Mouse (Mus musculus) activated CD4-positive, CD25-positive, alpha-beta regulatory T cell, adult 9 weeks (primary cell): ENCODE results near the gene Abcb1a. TPM values are rescaled to one million over a fixed set of nuclear protein-coding genes. Genes with fewer than 3 reads are reported as not detected.

Experiments
- polyA plus RNA-seq: library from polyadenylated mRNA; unstranded; fragments of 100-300 nt; shearing (Covaris generic); gene quantifications from one replicate; pipeline ENCODE4 v1.2.1, GENCODE M21; 2017

The Abcb1a gene
- 50.2 TPM for polyA plus RNA-seq

DNA sequence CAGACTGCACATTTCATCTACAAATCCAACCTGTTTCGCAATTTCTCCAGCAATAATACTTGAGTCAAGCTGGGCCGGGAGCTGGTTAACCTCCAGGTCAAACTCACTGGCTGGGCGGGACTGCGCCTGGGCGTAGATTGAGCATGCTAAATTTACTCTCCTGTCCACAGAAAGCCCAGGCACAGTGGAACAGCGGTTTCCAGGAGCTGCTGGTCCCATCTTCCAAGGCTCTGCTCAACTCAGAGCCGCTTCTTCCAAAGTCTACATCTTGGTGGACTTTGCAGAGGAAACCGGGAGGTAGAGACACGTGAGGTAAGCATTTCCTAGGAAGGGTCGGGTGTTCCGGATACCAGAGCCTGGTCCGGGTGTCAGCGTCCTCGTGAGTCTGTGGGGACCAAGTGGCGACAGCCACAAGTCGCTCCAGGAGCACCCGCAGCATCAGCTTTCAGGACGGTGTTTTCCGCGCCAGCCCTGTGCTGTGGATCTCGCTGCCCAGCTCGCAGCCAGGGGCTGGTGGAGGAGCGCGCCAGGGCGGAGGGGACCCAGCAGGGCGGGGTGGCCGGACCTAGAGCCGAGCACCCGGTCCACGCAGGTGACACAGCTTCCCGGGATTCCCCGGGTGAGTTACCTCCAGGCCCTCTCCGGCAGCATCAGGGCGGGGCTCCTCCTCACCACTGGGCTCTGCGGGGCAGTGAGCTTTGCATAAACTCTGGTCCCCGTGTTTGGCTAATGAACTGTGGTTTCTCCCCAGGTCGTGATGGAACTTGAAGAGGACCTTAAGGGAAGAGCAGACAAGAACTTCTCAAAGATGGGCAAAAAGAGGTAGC, at the start of gene Abcb1a:
Abcb1a (plus strand) TSS at position 167 of the 827 bp plus-strand sequence.

DNA sequence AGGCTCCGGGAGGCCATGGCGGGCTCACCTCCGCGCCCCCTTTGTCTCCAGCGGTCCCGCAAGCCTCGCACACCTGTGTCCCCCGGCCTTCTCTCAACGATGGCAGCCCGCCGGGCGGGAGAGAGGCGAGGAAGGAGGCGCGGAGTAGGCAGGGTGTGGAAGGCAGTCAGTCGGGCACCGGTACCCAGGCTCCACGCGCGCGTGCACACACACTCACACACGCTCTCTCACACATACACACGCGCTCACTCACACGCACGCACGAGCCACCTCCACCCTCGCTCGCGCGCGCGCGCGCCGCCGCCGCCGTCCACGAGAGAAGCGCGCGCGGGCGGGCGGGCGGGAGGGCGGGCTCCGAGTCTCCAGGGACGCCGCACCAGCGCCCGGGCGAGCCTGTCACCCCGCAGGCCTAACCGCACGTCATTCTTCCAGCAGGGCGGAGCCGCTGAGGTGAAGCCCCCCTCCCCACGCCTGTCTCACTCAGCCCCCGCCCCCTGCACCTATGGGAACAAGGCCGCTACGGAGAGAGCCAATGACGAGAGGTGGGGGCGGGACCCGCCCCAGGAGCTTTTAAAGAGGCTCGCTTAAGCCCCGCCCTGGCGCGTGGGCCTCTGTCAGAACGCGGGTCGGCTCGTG, 37.2 kb upstream of the Abcb1a start, which contains the start of gene Rundc3b:
Rundc3b (minus strand) TSS at position 357 of the 636 bp plus-strand sequence.

Other genes with a start within 250 kb of the Abcb1a start
- 15.6 TPM for gene Dbf4, start 237.4 kb upstream of the Abcb1a start, polyA plus RNA-seq
- 29.3 TPM for gene Slc25a40, start 237.2 kb upstream of the Abcb1a start, polyA plus RNA-seq
- 4.2 TPM for gene Rundc3b, start 37.1 kb upstream of the Abcb1a start, polyA plus RNA-seq
- 15.0 TPM for gene Abcb1b, start 138.1 kb downstream of the Abcb1a start, polyA plus RNA-seq
- gene Abcb4, start 233.6 kb downstream of the Abcb1a start, polyA plus RNA-seq = 0.35 TPM